Mouse (Mus musculus): ENCODE results near the gene P3h1.

P3h1 gene

GRCm38 (mm10) chr4:119238661-119239060 lies 5.9 kb downstream of the P3h1 start:
- no peak for DNase-seq (ENCODE audit: low read depth)

DNA sequence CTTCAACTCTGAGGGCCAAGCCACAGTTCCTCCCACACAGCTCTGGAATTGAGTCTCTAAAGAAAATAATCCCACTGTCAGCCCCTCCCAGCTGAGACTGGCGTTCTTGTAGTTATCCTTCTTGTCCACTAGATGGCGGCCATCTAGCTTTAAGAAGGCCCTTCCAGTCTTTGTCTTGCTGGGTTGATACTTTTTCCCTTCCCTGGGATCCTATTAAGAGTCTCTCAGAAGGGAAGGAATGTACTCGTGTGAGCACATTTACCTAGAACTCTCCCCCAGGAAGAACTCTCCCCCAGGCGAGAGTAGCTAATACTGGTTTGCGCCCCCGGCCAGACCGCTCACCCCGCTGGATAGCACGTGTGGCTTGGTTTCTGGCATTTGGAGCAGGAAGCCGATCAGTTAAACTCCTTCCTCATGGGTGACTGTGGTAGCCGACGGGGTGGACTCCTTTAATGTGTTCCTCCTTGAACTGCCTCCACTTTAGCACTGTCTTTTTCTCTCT lies 6.5 kb downstream of the P3h1 start:
- peak; percentile 83 for DNase-seq (ENCODE audit: low read depth)

GRCm38 (mm10) chr4:119241664-119242063 lies 8.9 kb downstream of the P3h1 start:
- DNase-seq (ENCODE audit: low read depth), result no peak

DNA sequence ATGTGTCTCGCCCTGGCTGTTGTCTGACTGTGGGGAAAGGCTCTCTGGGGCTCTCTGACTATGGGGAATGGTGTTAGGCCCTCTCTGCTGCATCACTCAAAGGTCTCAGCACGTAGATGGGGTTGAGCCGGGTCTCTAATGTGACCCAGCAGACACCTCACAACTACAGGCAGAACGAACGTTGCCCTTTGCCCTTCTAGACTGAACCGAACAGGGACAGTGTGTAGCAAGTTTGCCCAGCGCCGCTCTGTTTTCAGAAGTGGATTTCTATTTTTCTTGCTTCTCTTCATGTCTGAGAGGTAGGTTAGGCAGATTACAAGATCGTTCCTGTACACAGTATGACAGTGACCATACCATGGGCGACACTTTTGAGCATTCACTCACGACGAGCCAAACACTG lies 9.9 kb downstream of the P3h1 start:
- DNase-seq (ENCODE audit: low read depth), result no peak

DNA sequence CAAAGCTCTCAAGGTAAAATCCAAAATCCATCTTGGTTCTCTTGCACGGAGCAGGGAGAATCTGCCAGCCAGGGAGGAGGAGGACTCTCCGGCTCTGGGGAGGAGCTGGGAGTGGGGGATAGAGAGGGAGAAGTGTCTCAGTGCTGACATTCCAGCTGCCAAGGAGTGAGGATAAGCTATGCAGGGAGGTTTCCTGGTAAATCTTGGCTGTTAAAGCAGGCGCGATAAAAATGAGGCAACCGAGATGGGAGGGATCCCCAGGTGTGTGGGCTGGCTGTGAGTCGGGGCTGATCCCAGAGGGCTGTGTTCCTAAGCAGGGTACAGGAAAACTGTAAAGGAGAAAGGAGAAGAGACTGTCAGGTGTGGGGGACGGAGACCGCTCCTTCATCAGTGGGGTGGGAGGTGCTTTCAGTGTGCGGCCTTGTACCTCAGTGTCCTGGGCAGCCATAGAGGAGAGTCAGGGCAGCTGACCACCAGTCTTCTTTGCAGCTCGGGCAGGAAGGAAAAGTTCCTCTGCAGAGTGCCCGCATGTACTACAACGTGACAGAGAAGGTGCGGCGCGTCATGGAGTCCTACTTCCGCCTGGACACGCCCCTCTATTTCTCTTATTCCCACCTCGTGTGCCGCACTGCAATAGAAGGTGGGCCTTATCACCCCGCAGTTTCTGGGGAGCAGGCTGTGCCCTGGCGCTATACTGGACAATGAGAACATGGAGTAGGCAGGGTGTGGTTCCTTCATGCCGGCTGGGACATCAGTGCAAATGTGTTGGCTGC lies 11.9 kb downstream of the P3h1 start:
- DNase-seq (ENCODE audit: low read depth), result no peak

DNA sequence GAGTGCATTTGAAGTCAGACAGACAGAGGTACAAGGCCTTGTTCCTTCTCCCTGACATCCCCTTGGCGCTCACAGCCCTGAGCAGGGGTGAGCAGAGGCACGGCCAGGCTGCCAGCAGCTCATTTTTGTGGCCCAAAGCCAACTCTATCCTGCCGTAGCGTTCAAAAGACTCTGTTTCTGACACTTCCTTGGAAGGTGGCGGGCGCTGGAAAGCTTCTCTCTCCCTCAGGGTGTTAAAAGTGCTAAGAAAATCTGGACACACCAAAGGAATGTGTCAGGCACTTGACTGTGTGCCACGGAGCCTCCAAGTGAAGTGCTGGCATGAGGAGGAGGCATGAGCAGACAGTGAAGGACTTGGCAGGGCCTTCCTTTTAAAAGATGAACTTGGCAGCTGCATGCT lies 12.8 kb downstream of the P3h1 start:
- no peak for DNase-seq (ENCODE audit: low read depth)

DNA sequence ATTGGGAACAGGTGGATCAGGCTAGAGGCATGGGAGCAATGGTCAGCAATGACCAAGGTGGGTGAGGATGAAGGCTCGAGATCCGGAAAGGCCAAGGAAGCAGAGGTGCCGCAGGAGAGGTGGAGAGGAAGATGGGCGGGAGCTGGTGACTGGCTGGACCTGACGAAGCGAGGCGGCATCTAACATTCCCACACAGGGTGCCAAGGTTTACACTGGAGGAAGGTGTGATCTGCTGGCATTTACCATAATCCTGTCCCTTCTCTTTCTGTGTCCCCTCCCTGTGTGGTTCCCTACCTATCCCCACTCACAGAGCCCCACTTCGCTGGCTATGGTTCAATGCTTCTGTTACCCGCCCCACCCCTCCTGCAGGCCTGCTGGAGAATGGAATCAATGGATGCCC lies 13.2 kb downstream of the P3h1 start:
- DNase-seq (ENCODE audit: low read depth), result no peak

DNA sequence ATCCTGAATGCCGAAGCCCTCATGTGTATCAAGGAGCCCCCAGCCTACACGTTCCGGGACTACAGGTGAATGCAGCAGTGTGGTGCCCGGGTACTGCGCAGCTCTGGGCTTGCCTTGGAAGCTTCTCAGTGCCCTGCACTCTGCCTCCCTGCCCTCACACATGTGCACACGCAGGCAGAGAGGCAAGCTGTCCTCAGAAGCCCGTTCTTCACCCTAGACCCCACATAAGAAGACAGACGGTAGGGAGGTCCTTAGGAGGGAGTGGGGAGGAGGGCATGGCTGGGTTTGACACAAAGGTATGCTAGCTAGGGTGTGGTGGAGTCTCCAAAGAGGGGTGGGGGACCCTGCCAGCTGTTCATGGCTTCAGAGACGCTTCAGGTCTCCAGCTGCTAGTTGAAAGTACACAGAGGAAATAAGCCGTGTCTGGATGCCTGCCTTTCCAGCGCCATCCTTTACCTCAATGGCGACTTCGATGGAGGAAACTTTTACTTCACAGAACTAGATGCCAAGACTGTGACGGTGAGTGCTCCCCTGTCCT lies 14.0 kb downstream of the P3h1 start:
- no peak for DNase-seq (ENCODE audit: low read depth)

DNA sequence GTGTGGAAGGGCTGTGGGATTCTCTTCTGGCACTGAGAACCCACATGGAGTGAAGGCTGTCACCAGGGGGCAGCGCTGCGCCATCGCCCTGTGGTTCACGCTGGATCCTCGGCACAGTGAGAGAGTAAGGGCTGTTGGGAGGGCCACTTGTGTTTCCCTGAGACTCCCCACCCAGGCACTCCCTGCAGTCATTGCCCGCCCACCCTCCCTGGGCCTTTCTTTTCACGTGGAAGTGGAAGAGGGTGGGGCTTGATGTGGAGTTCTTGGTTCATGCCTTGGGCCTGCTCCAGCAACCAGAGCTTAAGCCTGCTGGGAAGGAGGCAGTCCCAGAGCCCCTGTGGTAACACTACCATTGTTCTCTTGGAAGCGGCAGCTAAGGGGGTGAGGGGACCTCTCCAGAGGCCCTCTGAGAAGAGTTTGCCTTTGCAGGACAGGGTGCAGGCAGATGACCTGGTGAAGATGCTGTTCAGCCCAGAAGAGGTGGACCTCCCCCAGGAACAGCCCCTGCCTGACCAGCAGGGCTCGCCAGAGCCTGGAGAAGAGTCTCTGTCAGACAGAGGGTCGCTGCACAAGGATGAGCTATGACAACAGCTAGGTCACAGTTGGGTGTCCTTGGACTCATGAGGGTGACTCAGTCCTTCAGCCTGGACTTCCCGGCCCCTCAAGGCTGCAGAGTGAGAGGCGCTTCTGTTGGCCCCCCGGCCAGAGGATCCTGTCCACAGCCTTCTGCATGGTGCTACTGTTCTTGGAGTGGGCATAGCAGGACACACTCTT lies 14.9 kb downstream of the P3h1 start:
- DNase-seq (ENCODE audit: low read depth), result peak; percentile 73

DNA sequence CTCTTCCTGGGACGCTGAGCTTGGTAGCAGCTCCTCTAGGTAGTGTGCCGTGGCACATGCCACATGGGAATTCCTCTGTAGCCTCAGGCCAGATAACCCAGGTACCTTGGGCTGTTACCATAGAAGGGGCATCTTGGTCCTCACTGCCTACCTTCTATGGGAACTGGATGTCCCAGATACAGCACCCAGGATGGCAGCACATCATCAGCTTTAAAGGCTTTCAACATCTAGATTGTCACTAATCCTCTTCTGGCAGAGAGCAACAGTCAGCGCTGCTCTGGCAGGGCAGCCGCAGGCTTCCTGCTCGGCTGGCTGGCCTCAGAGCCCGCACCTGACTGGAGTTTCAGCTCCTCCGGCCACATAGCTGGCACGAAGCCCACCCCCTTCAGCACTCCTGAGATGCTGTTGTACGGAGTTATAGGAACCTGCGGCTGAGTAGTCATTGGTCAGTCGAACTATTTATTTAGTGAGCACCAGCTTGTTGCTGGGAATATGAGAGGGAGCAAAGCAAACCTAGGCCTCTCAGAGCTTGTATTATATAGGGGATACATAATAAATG lies 15.8 kb downstream of the P3h1 start:
- no peak for DNase-seq (ENCODE audit: low read depth)

- no peak for DNase-seq (ENCODE audit: low read depth)
Observed at GRCm38 (mm10) chr4:119252025-119252808, 19.5 kb downstream of the P3h1 start.

DNA sequence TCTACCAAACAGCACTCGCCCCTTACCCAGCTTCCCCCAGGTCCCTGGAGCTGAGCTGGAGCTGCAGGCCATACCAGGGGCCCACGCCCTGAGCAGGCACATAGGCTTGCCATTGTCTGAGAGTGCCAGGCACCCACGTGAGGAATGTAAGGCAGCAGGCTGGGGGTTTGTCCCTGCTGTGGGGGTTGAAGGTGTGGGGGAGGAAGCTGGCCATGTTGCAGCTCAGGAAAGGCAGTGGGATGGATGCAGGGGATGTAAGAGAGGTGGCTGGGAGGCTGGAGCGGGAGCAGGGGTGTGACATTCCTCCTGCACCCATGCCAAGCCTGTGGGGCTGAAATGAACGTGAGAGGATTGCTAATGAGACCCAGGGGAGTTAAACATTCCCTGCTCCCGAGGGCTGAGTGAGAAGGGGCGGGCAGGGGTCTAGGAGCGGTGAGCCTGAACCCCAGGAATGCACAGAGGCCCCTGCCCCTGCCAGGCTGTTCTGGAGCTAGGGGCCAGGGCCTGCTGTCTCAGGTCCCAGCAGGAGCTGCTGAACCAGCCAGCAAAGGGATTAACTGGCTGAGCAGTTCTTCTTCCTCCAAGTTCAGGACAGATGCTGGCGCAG lies 21.4 kb downstream of the P3h1 start:
- DNase-seq (ENCODE audit: low read depth), result no peak

GRCm38 (mm10) chr4:119255351-119255750 lies 22.6 kb downstream of the P3h1 start, which contains the start of gene Cldn19:
TSS of gene Cldn19 (plus strand) at chr4:119255414.
- no peak for DNase-seq (ENCODE audit: low read depth)

- no peak for DNase-seq (ENCODE audit: low read depth)
Observed at GRCm38 (mm10) chr4:119257083-119257482, 24.4 kb downstream of the P3h1 start.

GRCm38 (mm10) chr4:119259344-119260254 lies 26.9 kb downstream of the P3h1 start:
- DNase-seq (ENCODE audit: low read depth), result no peak

- DNase-seq (ENCODE audit: low read depth), result no peak
Observed at GRCm38 (mm10) chr4:119261087-119261713, 28.5 kb downstream of the P3h1 start.

- DNase-seq (ENCODE audit: low read depth), result no peak
Observed at GRCm38 (mm10) chr4:119262483-119262882, 29.8 kb downstream of the P3h1 start.

DNA sequence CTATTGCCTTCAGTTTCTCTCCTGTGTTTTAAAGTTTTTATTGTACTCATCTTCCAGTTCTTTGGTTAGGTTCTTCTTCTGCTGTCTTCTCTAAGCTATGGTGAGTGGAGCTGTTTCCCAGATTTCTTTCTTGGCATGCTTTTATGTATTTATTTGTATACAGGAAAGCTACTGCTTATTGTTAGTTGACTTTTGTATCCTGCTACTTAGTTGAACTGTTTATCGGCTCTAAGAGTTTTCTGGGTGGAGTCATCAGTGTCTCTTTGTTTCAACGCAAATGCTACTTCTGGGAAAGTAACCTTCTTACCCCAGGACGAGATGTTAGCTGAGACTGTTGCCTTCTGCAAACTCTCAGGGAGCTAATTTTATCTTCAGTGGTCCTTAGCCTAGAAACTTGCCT lies 30.7 kb downstream of the P3h1 start:
- no peak for DNase-seq (ENCODE audit: low read depth)

DNA sequence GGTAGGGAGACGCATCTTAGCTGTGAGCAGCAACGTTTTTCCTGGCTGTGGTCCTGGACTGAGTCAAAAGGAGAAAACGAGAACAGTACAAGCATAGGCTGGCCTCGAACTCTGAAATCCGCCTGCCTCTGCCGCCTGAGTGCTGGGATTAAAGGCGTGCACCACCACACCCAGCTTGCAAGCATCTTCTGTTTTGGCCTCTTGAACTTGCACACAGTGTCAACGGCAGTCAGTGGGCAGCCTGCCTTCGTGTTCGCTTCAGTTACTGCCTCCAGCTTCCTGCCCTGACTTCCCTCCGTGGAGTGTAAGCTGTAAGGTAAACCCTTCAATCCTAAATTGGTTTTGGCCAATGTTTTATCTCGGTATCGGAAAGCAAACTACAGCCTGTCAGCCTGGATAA lies 33.9 kb downstream of the P3h1 start:
- no peak for DNase-seq (ENCODE audit: low read depth)

- no peak for DNase-seq (ENCODE audit: low read depth)
Observed at GRCm38 (mm10) chr4:119274627-119275026, 41.9 kb downstream of the P3h1 start.
